Mouse (Mus musculus) liver, postnatal 0 days (tissue): ENCODE data around the gene B3glct. TPM values are rescaled to one million over a fixed set of nuclear protein-coding genes. Genes with fewer than 3 reads are reported as not detected.

Experiments
- ATAC-seq: fragments of 200-750 bp; cut with Nextera tagmentation; 2 replicates; pipeline ENCODE4 v1.8.0; 2017; ENCODE audit warnings: mild to moderate bottlenecking, moderate library complexity
- DNase-seq: peaks from one replicate; pipeline ENCODE4 v3.0.0-alpha.2; 2016
- H3K27ac ChIP-seq: fragments of 300-500 bp; sonication (generic); 2 replicates; pipeline ENCODE4 v1.5.1; 2014; ENCODE audit warnings: antibody characterized with exemption, moderate library complexity, mild to moderate bottlenecking, low read depth
- H3K27me3 ChIP-seq: fragments of 300-500 bp; sonication (generic); 2 replicates; pipeline ENCODE4 v1.6.1; 2014; ENCODE audit warnings: low read length, control low read depth, mixed read lengths; ENCODE audit not compliant: insufficient read depth
- H3K36me3 ChIP-seq: fragments of 300-500 bp; sonication (generic); replicated peaks from 2 replicates; pipeline ENCODE4 v1.6.1; 2014; ENCODE audit warnings: mild to moderate bottlenecking, control low read depth, low read length, moderate library complexity, mixed read lengths; ENCODE audit not compliant: insufficient read depth
- H3K4me1 ChIP-seq: fragments of 300-500 bp; sonication (generic); 2 replicates; pipeline ENCODE4 v1.6.1; 2014; ENCODE audit warnings: antibody characterized with exemption, mild to moderate bottlenecking, control low read depth; ENCODE audit not compliant: insufficient read depth
- H3K4me2 ChIP-seq: fragments of 300-500 bp; sonication (generic); 2 replicates; pipeline ENCODE4 v1.6.1; 2014; ENCODE audit warnings: low read depth, mild to moderate bottlenecking, low read length, moderate library complexity, mixed read lengths
- H3K4me3 ChIP-seq: fragments of 300-500 bp; sonication (generic); 2 replicates; pipeline ENCODE4 v1.5.1; 2014; ENCODE audit warnings: low read depth, low read length
- H3K9ac ChIP-seq: fragments of 300-500 bp; sonication (generic); replicated peaks from 2 replicates; pipeline ENCODE4 v1.6.1; 2014; ENCODE audit warnings: mild to moderate bottlenecking, moderate library complexity
- H3K9me3 ChIP-seq: fragments of 300-500 bp; sonication (generic); 2 replicates; pipeline ENCODE4 v1.6.1; 2016; ENCODE audit warnings: mild to moderate bottlenecking, control low read depth, low read length, mixed read lengths
- CTCF ChIP-seq: sonication (generic); IDR thresholded peaks from 2 replicates; pipeline ENCODE4 v1.5.1; 2016; ENCODE audit warnings: antibody characterized with exemption, low read depth
- EP300 ChIP-seq: IDR thresholded peaks from 2 replicates; pipeline ENCODE4 v1.6.1; 2016; ENCODE audit warnings: antibody characterized with exemption, low read depth, mild to moderate bottlenecking
- WGBS: fragments of 180-500 bp; shearing (Covaris S2); extraction: QIAGEN DNeasy Blood & Tissue Kit; methylation state at CpG from one replicate; pipeline ENCODE4 v1.1.7; 2014; ENCODE audit not compliant: insufficient replicate concordance; 5-methylcytosine and 5-hydroxymethylcytosine counted together
- polyA plus RNA-seq: library from polyadenylated mRNA; unstranded; fragments of >200 nt; fragmentation: Nextera tagmentation; extraction: Ambion mirVana; gene quantifications from 2 replicates; pipeline ENCODE4 v1.2.1, GENCODE M21; 2015

Gene B3glct
- polyA plus RNA-seq, 1 experiment from 2014 or later, result 2.5 TPM

DNA sequence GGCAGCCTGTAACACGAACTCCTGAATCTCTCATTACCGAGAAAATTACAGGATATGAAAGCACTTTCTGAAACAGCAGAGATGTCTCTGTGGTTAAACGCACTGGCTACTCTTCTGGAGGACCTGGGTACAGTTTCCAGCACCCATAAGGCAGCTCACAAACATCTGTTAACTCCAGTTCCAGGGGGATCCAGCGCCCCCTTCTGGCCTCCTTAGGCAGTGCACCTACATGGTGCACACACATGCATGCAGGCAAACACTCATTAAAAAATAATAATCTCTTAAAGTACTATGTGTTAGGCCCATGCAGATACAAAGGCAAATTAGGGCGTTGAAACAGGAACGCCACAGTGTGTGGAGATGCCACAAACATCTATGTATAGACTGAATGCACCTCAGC lies 16.6 kb upstream of the B3glct start:
- H3K4me3 ChIP-seq, result no peak overlapping the region
- DNase-seq (no peak), ATAC-seq (no peak)
- no peak overlapping the region for H3K4me2 ChIP-seq
- no peaks in the 10 kb centered on the region for H3K4me1 ChIP-seq
- WGBS, result 84% methylated on average over 6 of the region's 6 CpGs
- no peak overlapping the region for H3K27ac ChIP-seq
- no peaks in the 10 kb centered on the region for H3K36me3 ChIP-seq
- no peaks in the 10 kb centered on the region for H3K27me3 ChIP-seq
- TF ChIP-seq EP300 (no peak), CTCF (peak; percentile 23; the same call in 1 of the 2 replicates)
- H3K9ac ChIP-seq, result no peak overlapping the region
- no peaks in the 10 kb centered on the region for H3K9me3 ChIP-seq

DNA sequence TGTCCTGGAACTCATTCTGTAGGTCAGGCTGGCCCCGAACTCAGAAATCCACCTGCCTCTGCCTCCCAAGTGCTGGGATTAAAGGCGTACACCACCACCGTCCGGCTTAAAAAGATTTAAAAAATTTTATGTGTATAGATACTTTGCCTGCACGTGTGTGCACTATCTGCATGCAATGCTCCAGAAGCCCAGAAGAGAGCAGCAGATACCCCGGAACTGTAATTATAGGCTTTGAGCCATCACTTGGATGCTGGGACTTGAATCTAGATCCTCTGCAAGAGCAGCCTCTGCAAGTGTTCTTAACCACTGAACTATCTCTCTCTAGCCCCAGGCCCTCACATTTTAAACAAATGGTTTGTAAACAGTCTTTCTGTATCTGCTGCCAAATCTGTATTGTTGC lies 15.1 kb upstream of the B3glct start:
- Histone ChIP-seq H3K4me3 (no peak overlapping the region), H3K27me3 (no peaks in the 10 kb centered on the region), H3K9me3 (no peaks in the 10 kb centered on the region), H3K4me2 (no peak overlapping the region), H3K27ac (no peak overlapping the region), H3K9ac (no peak overlapping the region), H3K36me3 (no peaks in the 10 kb centered on the region), H3K4me1 (no peaks in the 10 kb centered on the region)
- no peak for DNase-seq
- 87% methylated on average over 6 of the region's 6 CpGs for WGBS
- TF ChIP-seq CTCF (peak; percentile 27; the same call in 1 of the 2 replicates), EP300 (no peak)
- no peak for ATAC-seq

DNA sequence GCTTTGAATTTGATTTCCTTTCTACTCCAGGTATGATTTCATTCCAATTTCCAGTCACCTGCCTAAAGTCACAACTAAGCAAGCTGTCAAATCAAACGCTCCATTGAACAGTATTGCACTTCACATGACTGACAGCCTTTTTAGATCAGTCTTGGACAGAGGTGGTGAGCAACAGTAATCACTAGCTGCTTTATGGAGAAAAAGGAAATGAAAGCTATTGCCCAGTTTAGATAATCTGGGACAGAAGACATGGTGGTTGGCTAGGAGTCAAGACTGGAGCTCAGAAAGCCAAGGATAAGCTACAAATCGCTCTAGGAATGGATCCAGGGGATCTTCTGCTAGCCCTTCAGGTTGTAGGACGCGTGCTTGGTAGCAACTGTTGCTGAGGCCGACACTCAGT lies 14.6 kb upstream of the B3glct start:
- H3K4me2 ChIP-seq, result no peak overlapping the region
- TF ChIP-seq CTCF, result no peak
- no peak for TF ChIP-seq EP300
- ATAC-seq, result no peak
- no peak for DNase-seq
- no peak overlapping the region for H3K9ac ChIP-seq
- H3K36me3 ChIP-seq, result no peaks in the 10 kb centered on the region
- no peak overlapping the region for H3K27ac ChIP-seq
- no peaks in the 10 kb centered on the region for H3K27me3 ChIP-seq
- WGBS, result 74% methylated on average over 5 of the region's 5 CpGs
- H3K4me3 ChIP-seq, result no peak overlapping the region
- H3K4me1 ChIP-seq, result no peaks in the 10 kb centered on the region
- no peaks in the 10 kb centered on the region for H3K9me3 ChIP-seq

DNA sequence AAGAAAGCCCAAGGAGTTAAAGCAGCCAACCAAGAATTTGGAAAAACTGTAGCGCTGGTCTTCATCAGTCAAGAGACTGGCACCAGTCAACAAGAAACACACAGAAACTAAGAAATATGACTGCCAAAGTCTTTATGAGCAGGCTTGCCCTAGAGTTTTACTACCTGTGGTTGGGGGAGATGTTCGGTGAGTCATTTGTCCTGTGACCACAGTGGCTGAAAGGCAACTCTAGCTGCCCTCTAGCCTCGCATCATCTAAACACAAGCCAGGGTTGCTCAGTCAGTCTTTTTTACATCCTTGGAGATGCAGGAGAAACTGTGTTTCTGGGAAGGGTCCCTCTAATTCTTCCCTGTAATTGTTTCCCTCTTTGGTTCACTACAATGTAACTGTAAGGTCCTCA lies 834 bp upstream of the B3glct start:
- H3K4me1 ChIP-seq, result peaks cover 8% of the 10 kb centered on the region
- no peak for ATAC-seq
- H3K27ac ChIP-seq, result no peak overlapping the region
- no peak overlapping the region for H3K9ac ChIP-seq
- peaks cover 11% of the 10 kb centered on the region for H3K27me3 ChIP-seq
- no peak overlapping the region for H3K4me2 ChIP-seq
- no peaks in the 10 kb centered on the region for H3K36me3 ChIP-seq
- no peak for DNase-seq
- no peaks in the 10 kb centered on the region for H3K9me3 ChIP-seq
- TF ChIP-seq EP300 (no peak), CTCF (no peak)
- H3K4me3 ChIP-seq, result no peak overlapping the region
- WGBS, result 85% methylated on average over 3 of the region's 3 CpGs

DNA sequence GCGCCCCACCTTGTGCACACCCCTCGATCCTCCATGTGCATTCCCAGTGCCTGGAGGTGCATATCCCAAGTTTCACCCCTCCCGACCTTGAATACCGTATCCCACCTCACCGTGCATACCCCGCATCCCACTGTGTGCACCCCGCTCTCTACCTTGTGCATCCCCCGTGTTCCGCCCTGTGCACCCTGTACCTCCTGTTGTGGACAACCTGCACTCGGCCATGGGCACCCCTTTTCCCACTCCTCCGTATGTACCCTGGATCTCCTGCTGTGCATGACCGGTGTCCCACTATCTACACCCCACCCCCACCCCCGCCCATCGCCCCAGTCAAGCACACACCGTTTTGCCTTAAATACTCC lies 939 bp downstream of the B3glct start:
- Histone ChIP-seq H3K4me3 (peak overlapping the region; percentile 85), H3K9me3 (no peaks in the 10 kb centered on the region), H3K9ac (peak overlapping the region; percentile 85), H3K27me3 (peaks cover 11% of the 10 kb centered on the region), H3K36me3 (no peaks in the 10 kb centered on the region), H3K4me1 (peaks cover 8% of the 10 kb centered on the region), H3K4me2 (peak overlapping the region; percentile 97), H3K27ac (no peak overlapping the region)
- DNase-seq (peak; percentile 18), ATAC-seq (no peak)
- TF ChIP-seq EP300 (no peak), CTCF (no peak)
- WGBS, result 3% methylated on average over 15 of the region's 15 CpGs

DNA sequence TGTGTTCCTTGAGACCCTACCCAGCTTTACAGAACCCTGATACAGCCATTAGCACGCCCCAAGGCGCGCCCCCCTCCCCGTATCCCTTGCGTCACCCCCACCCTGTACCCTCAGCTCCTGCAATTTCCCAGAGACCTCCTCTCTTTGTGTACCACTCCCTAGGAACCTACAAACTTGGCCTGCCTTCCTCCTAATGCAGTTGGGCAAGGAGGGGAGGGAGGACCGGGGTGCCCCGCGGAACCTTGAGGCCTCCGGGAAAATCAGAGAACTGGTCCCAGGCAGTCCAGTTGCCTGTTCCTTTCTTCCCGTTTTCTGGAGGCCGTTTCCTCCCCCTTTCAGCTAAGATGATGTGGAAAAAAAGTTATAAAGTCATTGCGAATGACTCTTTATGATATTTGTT lies 1.3 kb downstream of the B3glct start:
- no peaks in the 10 kb centered on the region for H3K36me3 ChIP-seq
- WGBS, result 20% methylated on average over 12 of the region's 12 CpGs
- H3K4me3 ChIP-seq, result peak overlapping the region; percentile 85
- ATAC-seq, result no peak
- H3K4me1 ChIP-seq, result peaks cover 8% of the 10 kb centered on the region
- TF ChIP-seq EP300 (no peak), CTCF (no peak)
- no peak overlapping the region for H3K27ac ChIP-seq
- H3K27me3 ChIP-seq, result peaks cover 11% of the 10 kb centered on the region
- no peak for DNase-seq
- no peak overlapping the region for H3K9ac ChIP-seq
- no peaks in the 10 kb centered on the region for H3K9me3 ChIP-seq
- H3K4me2 ChIP-seq, result peak overlapping the region; percentile 97

DNA sequence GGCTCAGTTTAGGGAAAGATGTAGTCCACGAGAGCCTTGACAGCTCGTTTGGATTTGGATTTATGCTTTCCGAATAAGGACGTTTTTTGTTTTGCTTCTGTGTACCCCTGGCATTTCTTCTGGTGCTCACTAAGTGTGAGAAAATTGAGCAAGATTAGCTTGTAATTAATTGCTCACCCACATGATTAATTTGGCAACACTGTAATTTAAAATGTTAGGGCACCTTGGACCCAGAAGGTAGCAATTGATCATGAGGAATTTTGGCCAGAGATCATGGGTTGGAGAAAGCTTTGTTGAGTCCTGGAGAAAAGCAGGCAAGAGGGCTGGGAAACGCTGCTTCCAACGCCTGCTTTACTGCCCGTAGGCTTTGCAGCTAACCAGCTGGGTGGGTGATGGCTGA lies 1.9 kb downstream of the B3glct start:
- TF ChIP-seq EP300 (no peak), CTCF (no peak)
- peaks cover 11% of the 10 kb centered on the region for H3K27me3 ChIP-seq
- H3K27ac ChIP-seq, result no peak overlapping the region
- H3K4me2 ChIP-seq, result no peak overlapping the region
- H3K9ac ChIP-seq, result no peak overlapping the region
- no peaks in the 10 kb centered on the region for H3K36me3 ChIP-seq
- H3K4me1 ChIP-seq, result peaks cover 8% of the 10 kb centered on the region
- no peaks in the 10 kb centered on the region for H3K9me3 ChIP-seq
- H3K4me3 ChIP-seq, result no peak overlapping the region
- 71% methylated on average over 7 of the region's 7 CpGs for WGBS
- no peak for DNase-seq
- no peak for ATAC-seq
